Mouse (Mus musculus): ENCODE measurements around the gene Raly.
"Not testable (repeated sequence)": the region's sequence is repeated elsewhere in the genome, so short reads cannot be mapped to it uniquely, and the experiment has no call there.

Gene Raly

GRCm38 (mm10) chr2:154855383-154855782 lies 64.5 kb downstream of the Raly start:
- DNase-seq: peak; percentile 73

GRCm38 (mm10) chr2:154863672-154864071 lies 72.8 kb downstream of the Raly start:
- DNase-seq: no peak

- peak; percentile 45 for DNase-seq
Measured at GRCm38 (mm10) chr2:154865696-154866095, 74.8 kb downstream of the Raly start.

- peak; percentile 75 for DNase-seq
Measured at GRCm38 (mm10) chr2:154868106-154868505, 77.2 kb downstream of the Raly start.

GRCm38 (mm10) chr2:154869954-154870641 lies 79.2 kb downstream of the Raly start:
- DNase-seq: no peak

GRCm38 (mm10) chr2:154876621-154877020 lies 85.7 kb downstream of the Raly start:
- no peak for DNase-seq

- no peak for DNase-seq
Measured at GRCm38 (mm10) chr2:154891585-154891984, 100.7 kb downstream of the Raly start.

- peak; percentile 95 for DNase-seq
Measured at GRCm38 (mm10) chr2:154892201-154893044, 101.5 kb downstream of the Raly start, which contains the start of gene Eif2s2. Gene Eif2s2 (minus strand): TSS chr2:154892935.

- DNase-seq: no peak
Measured at GRCm38 (mm10) chr2:154893045-154893385, 102.1 kb downstream of the Raly start.

- DNase-seq: no peak
Measured at GRCm38 (mm10) chr2:154893548-154893947, 102.7 kb downstream of the Raly start.

- DNase-seq: not testable (repeated sequence)
Measured at GRCm38 (mm10) chr2:154899004-154899403, 108.1 kb downstream of the Raly start.

- DNase-seq: not testable (repeated sequence)
Measured at GRCm38 (mm10) chr2:154899412-154899811, 108.5 kb downstream of the Raly start.

GRCm38 (mm10) chr2:154902111-154902510 lies 111.2 kb downstream of the Raly start:
- DNase-seq: no peak

- DNase-seq: no peak
Measured at GRCm38 (mm10) chr2:154905796-154906195, 114.9 kb downstream of the Raly start.

GRCm38 (mm10) chr2:154908223-154908622 lies 117.3 kb downstream of the Raly start:
- not testable (repeated sequence) for DNase-seq

GRCm38 (mm10) chr2:154909789-154910188 lies 118.9 kb downstream of the Raly start:
- DNase-seq: no peak

GRCm38 (mm10) chr2:154915922-154916541 lies 125.1 kb downstream of the Raly start:
- no peak for DNase-seq

- no peak for DNase-seq
Measured at GRCm38 (mm10) chr2:154916547-154916946, 125.7 kb downstream of the Raly start.
